Mouse (Mus musculus) C2C12 (cell line): ENCODE results near the gene Fbxo28. TPM values are rescaled to one million over a fixed set of nuclear protein-coding genes. Genes with fewer than 3 reads are reported as not detected.

Experiments used
- H3K27me3 ChIP-seq: one replicate; pipeline ENCODE4 v1.6.1; 2011; ENCODE audit not compliant: control insufficient read depth, insufficient read depth, insufficient read length
- H3K36me3 ChIP-seq: one replicate; pipeline ENCODE4 v1.6.1; 2011; ENCODE audit not compliant: control insufficient read depth, insufficient read depth
- H3K4me3 ChIP-seq: one replicate; pipeline ENCODE4 v1.5.1; 2011; ENCODE audit warnings: mild to moderate bottlenecking, control low read depth; ENCODE audit not compliant: poor library complexity, insufficient read depth, severe bottlenecking
- H3K79me2 ChIP-seq: one replicate; pipeline ENCODE4 v1.6.1; 2011; ENCODE audit not compliant: control insufficient read depth, insufficient read depth
- H3K79me3 ChIP-seq: one replicate; pipeline ENCODE4 v1.6.1; 2011; ENCODE audit warnings: low read depth, control low read depth
- H3ac ChIP-seq: one replicate; pipeline ENCODE3; 2011; ENCODE audit warnings: low read depth; ENCODE audit not compliant: control insufficient read depth, insufficient read length
- CEBPB ChIP-seq: IDR thresholded peaks from one replicate; pipeline ENCODE4 v1.6.1; 2011; ENCODE audit warnings: low read depth, mild to moderate bottlenecking, control low read depth, moderate library complexity
- CTCF ChIP-seq: IDR thresholded peaks from one replicate; pipeline ENCODE4 v1.5.1; 2011; ENCODE audit not compliant: control insufficient read depth, insufficient read depth, insufficient read length
- FOSL1 ChIP-seq: IDR thresholded peaks from one replicate; pipeline ENCODE4 v1.8.0; 2011; ENCODE audit warnings: mild to moderate bottlenecking, low read length; ENCODE audit not compliant: poor library complexity, insufficient read depth, severe bottlenecking
- MAX ChIP-seq: IDR thresholded peaks from one replicate; pipeline ENCODE4 v1.6.1; 2011; ENCODE audit warnings: mild to moderate bottlenecking, control low read depth
- MYOD1 ChIP-seq: IDR thresholded peaks from one replicate; pipeline ENCODE4 v1.6.1; 2011; ENCODE audit warnings: low read depth; ENCODE audit not compliant: control insufficient read depth, insufficient read length
- MYOG ChIP-seq: IDR thresholded peaks from one replicate; pipeline ENCODE4 v1.6.1; 2011; ENCODE audit not compliant: control insufficient read depth, insufficient read length; ENCODE audit errors: extremely low read depth
- USF1 ChIP-seq: IDR thresholded peaks from one replicate; pipeline ENCODE4 v1.6.1; 2011; ENCODE audit warnings: low read depth, mild to moderate bottlenecking, control low read depth, moderate library complexity
- polyA plus RNA-seq: library from polyadenylated mRNA; unstranded; fragments of >200 nt; fragmentation: generic; extraction: Trizol; gene quantifications from one replicate; pipeline ENCODE4 v1.2.1, GENCODE M21; 2012; ENCODE audit warnings: missing spikeins

The Fbxo28 gene
- polyA plus RNA-seq, 1 experiment: 16.9 TPM

DNA sequence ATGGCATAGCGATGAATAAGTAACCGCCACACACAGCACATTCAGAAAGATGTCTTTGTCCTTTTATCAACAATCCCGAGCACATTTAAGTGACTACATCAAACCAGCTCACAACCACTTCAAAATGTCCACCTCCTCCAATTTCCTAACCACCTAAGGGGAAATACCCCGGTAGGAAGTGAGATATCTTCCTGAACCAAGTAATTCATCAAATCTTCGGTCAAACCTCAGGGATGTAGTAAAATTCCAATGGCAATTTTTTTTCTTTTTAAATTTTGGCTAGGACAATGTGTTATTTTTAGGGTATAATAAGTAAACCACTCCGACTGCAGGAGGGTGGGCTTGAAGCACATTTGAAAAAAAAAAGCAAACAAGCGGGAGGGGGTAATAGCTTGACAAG, 1.1 kb downstream of the Fbxo28 start:
- TF ChIP-seq MYOD1: no peak
- no peak for TF ChIP-seq CTCF
- TF ChIP-seq MAX: no peak
- no peak for TF ChIP-seq MYOG
- TF ChIP-seq FOSL1: no peak
- TF ChIP-seq USF1: no peak
- no peak for TF ChIP-seq CEBPB
- peaks cover 56% of the 10 kb centered on the region for H3K79me3 ChIP-seq
- peak overlapping the region; percentile 81 for H3K4me3 ChIP-seq
- H3K36me3 ChIP-seq: peaks cover 5% of the 10 kb centered on the region
- peak overlapping the region; percentile 41 for H3ac ChIP-seq
- H3K79me2 ChIP-seq: peaks cover 64% of the 10 kb centered on the region
- no peaks in the 10 kb centered on the region for H3K27me3 ChIP-seq

DNA sequence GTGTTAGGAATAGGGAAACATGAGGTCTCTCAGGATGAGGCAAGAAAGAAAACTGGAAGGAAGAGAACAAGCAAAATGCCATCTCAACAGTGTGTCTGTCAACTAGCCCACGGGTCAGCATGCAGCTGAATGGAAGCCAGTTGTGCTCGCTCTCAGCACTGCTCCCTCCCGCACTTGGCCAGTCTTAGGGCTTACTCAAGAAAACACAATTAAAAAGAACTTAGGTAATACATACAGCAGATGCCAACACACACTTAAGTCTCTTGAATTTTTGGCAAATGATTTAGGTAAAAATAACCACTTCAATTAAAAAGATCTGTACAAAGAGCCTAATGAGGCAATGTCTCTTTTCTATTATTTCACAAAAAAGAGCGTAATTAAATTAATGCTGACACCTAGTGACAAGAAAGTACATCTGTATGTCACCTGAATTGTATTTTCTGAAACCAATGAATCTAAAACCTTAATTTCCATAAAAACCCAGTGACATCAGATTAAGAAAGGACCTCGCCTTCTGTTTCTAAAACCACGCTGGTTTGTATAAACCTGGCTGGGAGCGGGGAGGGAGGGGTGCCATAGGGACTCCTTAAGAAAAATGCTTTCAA, 2.4 kb downstream of the Fbxo28 start:
- Histone ChIP-seq H3K36me3 (peaks cover 5% of the 10 kb centered on the region), H3ac (no peak overlapping the region), H3K79me2 (peaks cover 76% of the 10 kb centered on the region), H3K4me3 (no peak overlapping the region), H3K79me3 (peaks cover 67% of the 10 kb centered on the region), H3K27me3 (no peaks in the 10 kb centered on the region)
- TF ChIP-seq CTCF (no peak), MYOG (no peak), MAX (no peak), MYOD1 (no peak), FOSL1 (no peak), USF1 (no peak), CEBPB (no peak)

DNA sequence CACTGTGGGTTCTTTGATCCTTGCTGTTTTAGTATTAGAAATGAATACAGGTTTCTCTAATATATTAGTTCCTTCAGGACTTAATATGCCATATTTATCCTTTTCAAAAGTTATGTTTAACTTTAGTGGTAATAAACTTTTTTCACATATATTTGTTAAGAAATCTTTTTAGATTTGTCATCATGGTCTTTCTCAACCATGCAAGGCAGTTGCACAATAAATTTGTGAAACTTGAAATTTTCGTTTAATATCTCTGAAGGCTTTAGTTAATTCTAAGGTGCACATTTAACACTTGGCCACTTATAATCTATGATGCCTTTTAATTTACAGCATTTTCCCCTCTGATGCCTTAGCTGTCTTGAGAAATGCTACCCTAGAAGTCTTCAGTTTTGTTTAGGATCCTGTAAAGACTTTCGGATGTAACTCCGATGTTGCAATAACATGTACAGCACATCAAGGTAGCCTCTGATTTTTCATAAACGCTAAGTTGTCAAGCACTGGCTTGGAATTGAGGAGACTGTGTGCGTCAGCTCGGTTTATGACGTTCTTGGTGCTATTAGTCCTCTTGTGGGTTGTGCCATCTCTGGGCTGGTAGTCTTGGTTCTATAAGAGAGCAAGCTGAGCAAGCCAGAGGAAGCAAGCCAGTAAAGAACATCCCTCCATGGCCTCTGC, 7.5 kb downstream of the Fbxo28 start:
- H3K36me3 ChIP-seq: peaks cover 13% of the 10 kb centered on the region
- TF ChIP-seq USF1: no peak
- no peak for TF ChIP-seq CTCF
- TF ChIP-seq MYOG: no peak
- no peak for TF ChIP-seq FOSL1
- TF ChIP-seq CEBPB: no peak
- no peak for TF ChIP-seq MYOD1
- TF ChIP-seq MAX: no peak
- H3K79me3 ChIP-seq: peaks cover 75% of the 10 kb centered on the region
- H3ac ChIP-seq: no peak overlapping the region
- H3K4me3 ChIP-seq: no peak overlapping the region
- H3K79me2 ChIP-seq: peaks cover 92% of the 10 kb centered on the region
- no peaks in the 10 kb centered on the region for H3K27me3 ChIP-seq

DNA sequence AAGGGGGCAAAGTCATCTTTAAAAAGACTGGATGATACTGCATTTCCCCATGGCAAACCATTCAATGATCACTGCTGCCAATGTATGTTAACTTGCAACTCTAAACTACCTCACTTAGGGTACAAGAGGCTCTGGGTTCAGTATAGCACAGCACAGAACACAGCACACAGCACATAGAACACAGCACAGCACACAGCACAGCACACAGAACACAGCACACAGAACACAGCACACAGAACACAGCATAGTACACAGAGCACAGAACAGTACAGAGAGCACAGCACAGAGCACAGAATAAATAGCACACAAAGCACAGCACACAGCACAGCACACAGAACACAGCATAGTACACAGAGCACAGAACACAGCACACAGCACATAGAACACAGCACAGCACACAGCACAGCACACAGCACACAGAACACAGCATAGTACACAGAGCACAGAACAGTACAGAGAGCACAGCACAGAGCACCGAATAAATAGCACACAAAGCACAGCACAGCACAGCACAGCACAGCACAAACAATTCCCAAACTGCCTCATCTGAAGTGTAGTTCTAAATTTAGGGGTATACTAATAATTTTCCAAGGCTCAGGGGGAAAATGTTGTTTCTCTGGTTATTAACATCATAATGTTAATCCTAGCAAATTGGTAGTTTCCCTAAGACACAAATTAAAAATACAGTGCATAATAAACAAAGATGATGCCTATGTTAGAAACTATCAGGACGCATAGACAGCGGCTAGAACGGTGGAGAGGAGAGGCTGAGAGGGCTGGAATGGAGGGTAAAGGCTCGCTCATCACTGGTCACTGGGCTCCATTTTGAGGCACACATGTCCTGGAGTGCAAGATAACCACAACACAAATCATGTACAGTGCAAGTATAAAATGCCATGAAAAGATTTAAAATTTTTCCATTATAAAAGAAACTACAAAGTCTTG, 9.1 kb downstream of the Fbxo28 start:
- Histone ChIP-seq H3K27me3 (no peaks in the 10 kb centered on the region), H3ac (no peak overlapping the region), H3K79me3 (peaks cover 59% of the 10 kb centered on the region), H3K36me3 (peaks cover 26% of the 10 kb centered on the region), H3K4me3 (no peak overlapping the region), H3K79me2 (peaks cover 76% of the 10 kb centered on the region)
- TF ChIP-seq MAX (no peak), USF1 (no peak), FOSL1 (no peak), MYOG (no peak), MYOD1 (no peak), CEBPB (no peak), CTCF (no peak)

DNA sequence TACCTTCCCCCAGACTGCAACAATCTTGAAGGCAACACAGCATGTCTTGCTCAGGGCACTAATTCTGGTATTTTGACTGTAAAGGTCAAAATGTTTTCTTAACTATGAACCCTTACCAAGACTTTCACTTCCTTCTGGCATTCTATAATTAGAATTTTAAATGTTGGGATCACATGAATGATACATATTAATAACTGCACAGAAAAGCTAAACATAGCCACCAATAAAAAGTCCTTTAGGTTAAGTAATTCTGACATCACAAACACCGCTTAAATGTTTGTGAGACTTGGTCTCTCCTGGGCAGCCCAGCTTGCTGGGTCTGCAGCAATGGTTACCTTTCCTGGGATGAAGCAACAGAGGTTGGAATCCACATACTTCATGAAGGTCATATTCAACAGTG, 15.5 kb downstream of the Fbxo28 start:
- Histone ChIP-seq H3K36me3 (peaks cover 86% of the 10 kb centered on the region), H3ac (no peak overlapping the region), H3K4me3 (no peak overlapping the region), H3K79me2 (peaks cover 24% of the 10 kb centered on the region), H3K27me3 (no peaks in the 10 kb centered on the region), H3K79me3 (peaks cover 9% of the 10 kb centered on the region)
- TF ChIP-seq FOSL1 (no peak), USF1 (no peak), MYOD1 (no peak), CEBPB (no peak), CTCF (no peak), MAX (no peak), MYOG (no peak)
